Mouse (Mus musculus) liver, postnatal 0 days (tissue): Measurements from ENCODE around the gene Efcab10. TPM values are rescaled to one million over a fixed set of nuclear protein-coding genes. Genes with fewer than 3 reads are reported as not detected.

Experiments
- ATAC-seq: fragments of 200-750 bp; cut with Nextera tagmentation; 2 replicates; pipeline ENCODE4 v1.8.0; 2017; ENCODE audit warnings: mild to moderate bottlenecking, moderate library complexity
- DNase-seq: peaks from one replicate; pipeline ENCODE4 v3.0.0-alpha.2; 2016
- H3K27ac ChIP-seq: fragments of 300-500 bp; sonication (generic); 2 replicates; pipeline ENCODE4 v1.5.1; 2014; ENCODE audit warnings: antibody characterized with exemption, moderate library complexity, mild to moderate bottlenecking, low read depth
- H3K27me3 ChIP-seq: fragments of 300-500 bp; sonication (generic); 2 replicates; pipeline ENCODE4 v1.6.1; 2014; ENCODE audit warnings: low read length, control low read depth, mixed read lengths; ENCODE audit not compliant: insufficient read depth
- H3K36me3 ChIP-seq: fragments of 300-500 bp; sonication (generic); replicated peaks from 2 replicates; pipeline ENCODE4 v1.6.1; 2014; ENCODE audit warnings: mild to moderate bottlenecking, control low read depth, low read length, moderate library complexity, mixed read lengths; ENCODE audit not compliant: insufficient read depth
- H3K4me1 ChIP-seq: fragments of 300-500 bp; sonication (generic); 2 replicates; pipeline ENCODE4 v1.6.1; 2014; ENCODE audit warnings: antibody characterized with exemption, mild to moderate bottlenecking, control low read depth; ENCODE audit not compliant: insufficient read depth
- H3K4me2 ChIP-seq: fragments of 300-500 bp; sonication (generic); 2 replicates; pipeline ENCODE4 v1.6.1; 2014; ENCODE audit warnings: low read depth, mild to moderate bottlenecking, low read length, moderate library complexity, mixed read lengths
- H3K4me3 ChIP-seq: fragments of 300-500 bp; sonication (generic); 2 replicates; pipeline ENCODE4 v1.5.1; 2014; ENCODE audit warnings: low read depth, low read length
- H3K9ac ChIP-seq: fragments of 300-500 bp; sonication (generic); replicated peaks from 2 replicates; pipeline ENCODE4 v1.6.1; 2014; ENCODE audit warnings: mild to moderate bottlenecking, moderate library complexity
- H3K9me3 ChIP-seq: fragments of 300-500 bp; sonication (generic); 2 replicates; pipeline ENCODE4 v1.6.1; 2016; ENCODE audit warnings: mild to moderate bottlenecking, control low read depth, low read length, mixed read lengths
- CTCF ChIP-seq: sonication (generic); IDR thresholded peaks from 2 replicates; pipeline ENCODE4 v1.5.1; 2016; ENCODE audit warnings: antibody characterized with exemption, low read depth
- EP300 ChIP-seq: IDR thresholded peaks from 2 replicates; pipeline ENCODE4 v1.6.1; 2016; ENCODE audit warnings: antibody characterized with exemption, low read depth, mild to moderate bottlenecking
- WGBS: fragments of 180-500 bp; shearing (Covaris S2); extraction: QIAGEN DNeasy Blood & Tissue Kit; methylation state at CpG from one replicate; pipeline ENCODE4 v1.1.7; 2014; ENCODE audit not compliant: insufficient replicate concordance; 5-methylcytosine and 5-hydroxymethylcytosine counted together
- polyA plus RNA-seq: library from polyadenylated mRNA; unstranded; fragments of >200 nt; fragmentation: Nextera tagmentation; extraction: Ambion mirVana; gene quantifications from 2 replicates; pipeline ENCODE4 v1.2.1, GENCODE M21; 2015

Efcab10 gene
- polyA plus RNA-seq, 1 experiment from 2014 or later = not detected

GRCm38 (mm10) chr12:33359209-33359608 is 35.4 kb upstream of the Efcab10 start:
- H3K36me3 ChIP-seq = peaks cover 71% of the 10 kb centered on the region
- no peak overlapping the region for H3K27ac ChIP-seq
- no peak for DNase-seq
- WGBS = 77% methylated on average over 7 of the region's 7 CpGs
- H3K9ac ChIP-seq = no peak overlapping the region
- H3K4me3 ChIP-seq = no peak overlapping the region
- TF ChIP-seq EP300 (no peak), CTCF (no peak)
- H3K4me2 ChIP-seq = no peak overlapping the region
- ATAC-seq = no peak
- H3K4me1 ChIP-seq = no peaks in the 10 kb centered on the region
- H3K9me3 ChIP-seq = no peaks in the 10 kb centered on the region
- H3K27me3 ChIP-seq = no peaks in the 10 kb centered on the region

- no peak overlapping the region for H3K27ac ChIP-seq
- TF ChIP-seq EP300 (no peak), CTCF (no peak)
- DNase-seq = no peak
- H3K9me3 ChIP-seq = no peaks in the 10 kb centered on the region
- no peak overlapping the region for H3K4me2 ChIP-seq
- H3K36me3 ChIP-seq = peaks cover 69% of the 10 kb centered on the region
- H3K27me3 ChIP-seq = no peaks in the 10 kb centered on the region
- no peak overlapping the region for H3K9ac ChIP-seq
- H3K4me3 ChIP-seq = no peak overlapping the region
- no peak for ATAC-seq
- H3K4me1 ChIP-seq = no peaks in the 10 kb centered on the region
- WGBS = 90% methylated on average over 5 of the region's 5 CpGs
Observed at GRCm38 (mm10) chr12:33359878-33360482, 34.7 kb upstream of the Efcab10 start.

GRCm38 (mm10) chr12:33360729-33361128 is 33.9 kb upstream of the Efcab10 start:
- Histone ChIP-seq H3K4me2 (no peak overlapping the region), H3K27me3 (no peaks in the 10 kb centered on the region), H3K9ac (no peak overlapping the region), H3K27ac (no peak overlapping the region), H3K4me3 (no peak overlapping the region), H3K36me3 (peaks cover 71% of the 10 kb centered on the region), H3K4me1 (no peaks in the 10 kb centered on the region), H3K9me3 (no peaks in the 10 kb centered on the region)
- no peak for ATAC-seq
- TF ChIP-seq CTCF = no peak
- no peak for TF ChIP-seq EP300
- no peak for DNase-seq
- WGBS = 86% methylated on average over 6 of the region's 6 CpGs

- WGBS = 88% methylated on average over 8 of the region's 8 CpGs
Observed at GRCm38 (mm10) chr12:33364511-33364910, 30.1 kb upstream of the Efcab10 start.

GRCm38 (mm10) chr12:33365133-33365532 is 29.5 kb upstream of the Efcab10 start:
- no peak for DNase-seq
- H3K27me3 ChIP-seq = no peaks in the 10 kb centered on the region
- H3K27ac ChIP-seq = no peak overlapping the region
- WGBS = 88% methylated on average over 8 of the region's 8 CpGs
- H3K9me3 ChIP-seq = no peaks in the 10 kb centered on the region
- H3K4me3 ChIP-seq = no peak overlapping the region
- no peak overlapping the region for H3K9ac ChIP-seq
- ATAC-seq = no peak
- peaks cover 63% of the 10 kb centered on the region for H3K36me3 ChIP-seq
- 0 out of 2 replicates have a peak, but pooled peaks cover 2% of the 10 kb centered on the region for H3K4me1 ChIP-seq
- TF ChIP-seq EP300 (no peak), CTCF (no peak)
- no peak overlapping the region for H3K4me2 ChIP-seq

More at GRCm38 (mm10) chr12:33364511-33364910, 30.1 kb upstream of the Efcab10 start:
- no peaks in the 10 kb centered on the region for H3K27me3 ChIP-seq
- H3K9me3 ChIP-seq = no peaks in the 10 kb centered on the region
- H3K4me2 ChIP-seq = no peak overlapping the region
- H3K4me1 ChIP-seq = no peaks in the 10 kb centered on the region
- TF ChIP-seq CTCF (no peak), EP300 (no peak)
- no peak for DNase-seq
- no peak overlapping the region for H3K9ac ChIP-seq
- peaks cover 69% of the 10 kb centered on the region for H3K36me3 ChIP-seq
- no peak overlapping the region for H3K4me3 ChIP-seq
- H3K27ac ChIP-seq = no peak overlapping the region
- no peak for ATAC-seq

GRCm38 (mm10) chr12:33369555-33369954 is 25.1 kb upstream of the Efcab10 start:
- Histone ChIP-seq H3K9ac (no peak overlapping the region), H3K36me3 (peaks cover 37% of the 10 kb centered on the region), H3K4me2 (no peak overlapping the region), H3K4me1 (0 out of 2 replicates have a peak, but pooled peaks cover 2% of the 10 kb centered on the region), H3K27me3 (no peaks in the 10 kb centered on the region), H3K4me3 (no peak overlapping the region), H3K27ac (no peak overlapping the region), H3K9me3 (no peaks in the 10 kb centered on the region)
- TF ChIP-seq EP300 (no peak), CTCF (no peak)
- DNase-seq (no peak), ATAC-seq (peak; percentile 72)
- WGBS = 85% methylated on average over 3 of the region's 3 CpGs
